Mouse (Mus musculus): ENCODE measurements around the gene Wdr45b.
"Not testable (repeated sequence)": the region's sequence is repeated elsewhere in the genome, so short reads cannot be mapped to it uniquely, and the experiment has no call there.

Gene Wdr45b

DNA sequence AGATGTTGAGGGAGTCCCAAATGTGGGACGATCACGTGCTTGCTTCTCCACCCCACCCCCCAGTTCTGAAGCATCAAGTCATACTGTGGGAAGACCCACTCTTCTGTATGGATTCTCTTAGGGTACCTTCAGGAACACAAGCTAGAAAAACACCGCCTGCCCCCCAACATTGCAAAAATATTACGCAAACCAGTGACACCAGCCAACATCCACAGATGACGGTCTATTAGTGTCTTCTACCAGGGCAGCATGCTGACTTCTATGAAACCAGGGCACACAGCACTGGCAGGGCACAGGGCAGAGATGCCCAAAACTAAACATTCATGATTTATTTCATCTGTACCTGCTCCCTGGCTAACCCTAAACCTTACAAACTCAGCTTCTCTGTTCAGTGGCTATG, 27.6 kb downstream of the Wdr45b start:
- DNase-seq: no peak

DNA sequence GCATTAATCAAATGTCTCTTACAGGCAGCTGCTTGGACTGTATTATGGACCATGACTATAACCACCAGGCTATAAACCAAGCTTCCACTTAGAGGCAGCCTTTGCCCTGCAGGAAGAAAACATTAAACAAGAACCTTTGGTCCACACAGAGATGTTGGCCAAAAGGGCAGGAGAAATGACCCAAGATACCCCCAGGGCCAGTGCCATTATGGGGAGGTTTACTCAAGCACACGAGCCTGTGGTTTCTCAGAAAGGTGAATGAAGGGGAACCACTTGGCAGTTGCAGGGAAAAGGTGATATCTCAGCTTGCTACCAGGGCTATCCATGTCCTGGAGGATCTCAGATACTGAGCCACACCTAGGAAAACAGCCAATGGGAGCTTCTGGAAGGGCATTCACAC, 28.2 kb downstream of the Wdr45b start:
- no peak for DNase-seq

DNA sequence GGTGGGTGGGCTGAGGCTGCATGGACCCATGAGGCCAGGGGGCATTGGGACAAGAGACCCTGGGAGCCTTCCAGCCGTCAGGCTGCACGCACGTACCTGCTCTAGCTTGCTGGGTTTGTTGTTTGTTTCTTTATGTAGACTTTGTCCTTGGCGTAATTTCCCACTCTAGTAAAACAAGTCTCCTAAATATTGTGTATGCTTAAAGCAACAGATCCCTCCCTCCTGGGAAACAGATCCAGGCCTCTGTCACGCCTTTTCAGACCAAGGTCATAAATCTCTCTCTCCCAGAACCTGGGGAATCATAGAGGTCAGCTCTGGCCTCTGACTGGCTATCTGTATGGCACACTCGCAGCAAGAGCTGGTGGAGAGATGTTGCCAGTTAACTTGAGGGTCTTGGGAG, 46.5 kb downstream of the Wdr45b start:
- DNase-seq: not testable (repeated sequence)

DNA sequence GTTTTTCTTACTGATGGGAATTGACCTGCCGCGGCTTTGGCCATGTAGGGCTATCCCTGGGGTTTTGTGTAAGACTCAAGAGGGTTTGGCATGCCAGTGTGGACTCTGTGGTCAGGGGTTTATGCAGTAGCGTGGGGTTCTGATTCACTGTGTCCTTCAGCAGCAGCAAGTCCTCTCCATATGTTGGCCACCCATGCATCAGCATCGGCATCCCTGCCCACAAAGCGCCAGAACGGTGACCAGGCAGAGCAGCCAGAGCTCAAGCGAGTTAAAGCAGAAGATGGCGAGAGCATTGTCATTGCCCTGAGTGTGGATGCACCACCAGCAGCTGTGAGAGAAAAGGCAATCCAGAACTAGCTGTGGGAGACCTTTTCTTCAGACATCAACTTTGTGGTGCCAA, 47.6 kb downstream of the Wdr45b start:
- DNase-seq: no peak

DNA sequence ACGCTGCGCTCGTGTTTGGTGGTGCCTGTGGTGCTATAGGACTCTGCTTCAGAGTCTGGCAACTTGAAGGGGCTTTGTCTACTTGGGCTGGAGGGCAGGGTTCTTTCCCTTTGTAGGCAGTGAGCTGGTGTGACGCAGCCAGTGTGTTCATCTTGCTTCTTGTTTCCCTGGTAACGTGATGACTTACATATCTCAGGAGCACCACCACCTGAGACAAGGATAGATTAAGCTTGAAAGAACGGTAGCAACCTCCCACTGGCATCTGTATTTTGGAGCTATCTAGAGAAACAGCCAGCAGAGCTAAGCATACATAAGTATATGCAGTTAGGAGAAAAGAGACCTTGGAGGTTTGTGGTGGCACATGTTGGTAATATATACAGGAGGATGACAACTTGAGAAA, 48.9 kb downstream of the Wdr45b start:
- DNase-seq: no peak

DNA sequence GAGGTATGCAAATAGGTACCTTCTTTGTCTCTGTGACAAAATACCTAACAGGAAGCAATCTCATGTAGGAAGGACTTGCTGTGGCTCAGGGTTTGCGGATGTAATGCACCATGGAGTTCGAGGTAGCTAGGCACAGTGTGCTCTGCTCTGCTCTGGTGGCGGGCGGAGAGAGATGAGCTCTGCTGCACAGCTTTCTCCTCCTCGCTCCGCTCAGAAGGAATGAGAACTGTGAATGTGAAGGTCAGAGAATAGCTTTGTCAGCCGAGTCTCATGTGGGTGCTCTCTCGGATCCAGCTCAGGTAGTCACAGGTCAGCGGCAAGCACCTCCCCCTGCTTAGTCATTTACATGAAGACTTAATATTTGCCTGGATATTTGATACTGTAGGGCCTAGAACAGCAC, 54.0 kb downstream of the Wdr45b start:
- DNase-seq: no peak

DNA sequence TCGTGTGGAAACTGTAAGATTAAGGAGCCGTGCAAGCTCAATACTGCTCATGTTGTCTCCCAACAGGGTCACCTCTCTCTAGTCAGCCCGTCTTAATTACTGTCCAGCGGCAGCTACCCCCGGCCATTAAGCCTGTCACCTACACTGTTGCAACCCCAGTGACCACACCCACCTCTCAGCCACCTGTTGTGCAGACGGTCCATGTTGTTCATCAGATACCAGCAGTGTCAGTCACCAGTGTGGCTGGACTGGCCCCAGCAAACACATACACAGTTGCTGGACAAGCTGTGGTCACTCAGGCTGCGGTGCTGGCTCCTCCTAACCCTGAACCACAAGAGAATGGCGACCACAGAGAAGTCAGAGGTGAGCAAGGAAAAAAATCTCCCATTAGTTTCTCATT, 55.8 kb downstream of the Wdr45b start:
- DNase-seq: no peak

DNA sequence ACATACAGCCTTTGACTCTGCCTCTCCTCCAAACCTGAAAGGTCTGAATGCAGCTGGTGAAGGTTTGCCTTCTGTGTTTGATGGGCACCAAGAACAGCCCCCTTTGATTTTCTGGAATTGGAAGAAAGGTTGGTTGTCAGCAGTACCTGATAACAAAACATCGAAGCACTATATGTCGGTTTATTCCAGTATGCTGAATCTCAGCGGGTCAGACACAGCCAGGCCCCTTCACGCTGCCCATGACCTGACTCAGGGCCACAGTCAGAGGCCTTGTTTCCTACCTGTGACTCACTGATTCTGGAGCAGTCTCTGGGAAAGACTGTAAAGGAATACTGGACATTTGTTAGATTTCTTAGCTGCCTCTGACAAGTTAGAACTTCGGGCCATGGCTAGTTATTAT, 59.5 kb downstream of the Wdr45b start:
- DNase-seq: no peak

DNA sequence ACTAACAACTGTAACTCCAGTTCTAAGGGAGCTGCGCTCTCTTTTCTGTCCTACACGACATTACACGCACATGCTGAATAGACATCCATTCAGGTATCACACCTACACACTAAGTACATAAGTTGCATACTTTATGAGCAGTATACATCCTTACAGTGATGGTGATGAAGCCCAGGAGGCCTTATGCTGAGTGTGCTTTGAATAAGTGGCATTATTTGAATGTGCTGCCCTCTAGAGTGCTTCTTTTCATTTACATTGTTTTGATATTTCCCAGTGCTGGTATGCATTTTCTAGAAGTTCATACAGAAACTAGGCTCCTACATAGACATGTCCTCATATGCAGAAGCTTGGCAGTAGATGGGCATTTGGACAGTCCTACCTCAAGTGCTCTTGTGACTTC, 64.4 kb downstream of the Wdr45b start:
- no peak for DNase-seq

DNA sequence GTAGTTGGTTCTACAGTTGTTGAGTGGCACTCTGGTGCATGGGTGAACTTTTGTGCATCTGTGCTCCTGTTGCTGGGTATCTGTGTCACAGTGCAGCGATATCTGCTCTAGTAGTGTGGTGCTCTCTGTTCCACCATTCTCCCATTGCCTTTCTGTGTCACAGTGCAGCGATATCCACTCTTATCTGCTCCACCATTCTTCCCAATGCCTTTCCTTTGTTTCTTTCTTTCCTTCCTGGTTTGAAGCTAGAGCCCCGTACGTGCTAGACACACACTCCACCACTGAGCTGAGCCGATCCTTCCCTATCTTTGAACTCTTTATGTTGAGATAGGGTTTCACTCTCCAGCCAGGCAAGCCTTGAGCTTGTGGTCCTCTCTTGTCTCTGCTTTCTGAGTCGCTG, 71.3 kb downstream of the Wdr45b start:
- DNase-seq: no peak

DNA sequence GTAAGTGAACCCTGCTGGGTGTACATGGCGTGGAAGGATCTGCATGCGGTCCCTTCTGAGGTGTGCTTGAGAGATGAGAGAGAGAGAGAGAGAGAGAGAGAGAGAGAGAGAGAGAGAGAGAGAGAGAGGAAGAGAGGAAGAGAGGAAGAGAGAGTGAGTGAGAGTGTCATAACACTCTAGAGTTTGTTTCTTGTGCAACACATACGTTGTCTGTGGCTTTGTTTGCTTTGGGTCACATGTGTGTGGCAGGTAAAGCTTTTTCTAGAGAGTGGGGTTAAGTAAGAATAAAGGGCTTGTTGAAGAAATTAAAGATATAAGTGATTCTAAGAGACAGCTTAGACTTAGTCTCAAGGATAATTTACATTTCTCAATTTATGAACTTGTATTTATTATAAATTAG, 76.2 kb downstream of the Wdr45b start:
- DNase-seq: no peak

DNA sequence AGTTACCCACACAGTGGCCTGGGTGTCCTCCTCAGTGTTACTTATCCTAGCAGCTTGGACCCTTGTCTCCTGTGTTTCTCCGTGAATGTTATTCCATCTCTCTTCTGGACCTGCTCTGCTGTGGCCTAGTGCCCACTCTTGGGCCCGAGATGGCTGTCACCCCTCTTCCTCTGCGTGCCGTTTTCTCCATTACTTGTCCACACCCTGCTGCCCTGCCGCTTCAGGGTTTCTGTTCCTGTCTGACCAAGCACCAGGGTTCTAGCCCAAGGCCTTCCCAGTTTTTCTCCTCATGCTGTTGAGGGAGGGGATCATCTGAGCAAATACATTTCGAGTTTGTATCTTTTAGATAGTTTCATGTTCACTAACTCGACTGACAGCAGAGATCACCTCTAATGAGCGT, 76.7 kb downstream of the Wdr45b start:
- DNase-seq: no peak
